Mouse (Mus musculus) bone marrow, adult 2 months (tissue): ENCODE data around the gene Trim14. TPM values are rescaled to one million over a fixed set of nuclear protein-coding genes. Genes with fewer than 3 reads are reported as not detected.
"Not testable (repeated sequence)": the region's sequence is repeated elsewhere in the genome, so short reads cannot be mapped to it uniquely, and the experiment has no call there.

ENCODE experiments used
- H3K27ac ChIP-seq: fragments of 200-500 bp; 2 replicates; pipeline ENCODE4 v1.5.1; 2012; ENCODE audit warnings: low read depth, mild to moderate bottlenecking, control low read depth, inconsistent platforms, low read length; ENCODE audit not compliant: control insufficient read depth, poor library complexity, insufficient read depth
- H3K4me1 ChIP-seq: fragments of 200-500 bp; 2 replicates; pipeline ENCODE4 v1.6.1; 2011; ENCODE audit warnings: low read length; ENCODE audit not compliant: control insufficient read depth, insufficient read depth
- H3K4me3 ChIP-seq: fragments of 200-500 bp; replicated peaks from 2 replicates; pipeline ENCODE3; 2011; ENCODE audit warnings: mild to moderate bottlenecking, low read depth, low read length, control low read depth; ENCODE audit not compliant: control insufficient read depth
- CTCF ChIP-seq: fragments of 200-500 bp; IDR thresholded peaks from 2 replicates; pipeline ENCODE4 v1.5.1; 2011; ENCODE audit warnings: low read length, control low read depth; ENCODE audit not compliant: control insufficient read depth, insufficient read depth
- POLR2A ChIP-seq: fragments of 200-500 bp; IDR thresholded peaks from 2 replicates; pipeline ENCODE4 v1.6.1; 2011; ENCODE audit warnings: low read depth, mild to moderate bottlenecking, control low read depth, low read length, borderline replicate concordance; ENCODE audit not compliant: control insufficient read depth
- WGBS: fragments of 180-500 bp; shearing (Covaris S2); methylation state at CpG from one replicate; pipeline ENCODE4 v1.1.7; 2018; 5-methylcytosine and 5-hydroxymethylcytosine counted together
- polyA plus RNA-seq: library from polyadenylated mRNA; stranded (reverse); fragments of >200 nt; gene quantifications from 2 replicates; pipeline ENCODE4 v1.2.4, GENCODE M21; 2011; ENCODE audit warnings: low replicate concordance; ENCODE audit not compliant: missing spikeins, insufficient read depth, insufficient read length

The Trim14 gene
- 4.7 and 4.8 TPM in 2 replicates for polyA plus RNA-seq

- H3K4me1 ChIP-seq: peaks cover 6% of the 10 kb centered on the region
- TF ChIP-seq CTCF: 0 out of 2 replicates have a peak, but pooled peaks have one; percentile 9
- TF ChIP-seq POLR2A: peak; percentile 76; the same call in 1 of the 2 replicates
- WGBS: under 1% methylated on average over 46 of the region's 46 CpGs
- peak within 1 kb of the TSS; percentile 87 for H3K27ac ChIP-seq
- peak within 1 kb of the TSS; percentile 76 for H3K4me3 ChIP-seq
Observed at GRCm38 (mm10) chr4:46535840-46536361, at the start of gene Trim14. TSS of gene Trim14 (minus strand) at chr4:46536141.

- WGBS: 43% methylated on average over 13 of the region's 13 CpGs
- Histone ChIP-seq H3K27ac (peak overlapping the region; percentile 28), H3K4me3 (no peak overlapping the region), H3K4me1 (peaks cover 12% of the 10 kb centered on the region)
- TF ChIP-seq CTCF: no peak
- no peak for TF ChIP-seq POLR2A
Observed at GRCm38 (mm10) chr4:46585041-46585810, 49.3 kb upstream of the Trim14 start.

GRCm38 (mm10) chr4:46584536-46584935 is 48.6 kb upstream of the Trim14 start:
- not testable (repeated sequence) for H3K4me3 ChIP-seq
- Histone ChIP-seq H3K4me1 (peaks cover 10% of the 10 kb centered on the region), H3K27ac (peak overlapping the region; percentile 28; the same call in 1 of the 2 replicates)
- WGBS: 15% methylated on average over 3 of the region's 3 CpGs

- WGBS: 19% methylated on average over 2 of the region's 6 CpGs
- H3K4me1 ChIP-seq: peaks cover 10% of the 10 kb centered on the region
- H3K4me3 ChIP-seq, H3K27ac ChIP-seq: not testable (repeated sequence)
Observed at GRCm38 (mm10) chr4:46584084-46584483, 48.1 kb upstream of the Trim14 start.

GRCm38 (mm10) chr4:46582024-46582423 is 46.1 kb upstream of the Trim14 start:
- H3K4me1 ChIP-seq: peaks cover 10% of the 10 kb centered on the region
- not testable (repeated sequence) for H3K4me3 ChIP-seq, H3K27ac ChIP-seq
- 55% methylated on average over 9 of the region's 9 CpGs for WGBS

GRCm38 (mm10) chr4:46581577-46581976 is 45.6 kb upstream of the Trim14 start:
- WGBS: 93% methylated on average over 22 of the region's 22 CpGs
- H3K4me3 ChIP-seq, H3K27ac ChIP-seq: not testable (repeated sequence)
- H3K4me1 ChIP-seq: peaks cover 10% of the 10 kb centered on the region

GRCm38 (mm10) chr4:46580799-46581243 is 44.9 kb upstream of the Trim14 start:
- not testable (repeated sequence) for H3K27ac ChIP-seq, H3K4me3 ChIP-seq, H3K4me1 ChIP-seq
- whole genome bisulfite sequencing: 77% methylated on average over 15 of the region's 15 CpGs

GRCm38 (mm10) chr4:46578796-46579346 is 42.9 kb upstream of the Trim14 start:
- H3K4me3 ChIP-seq, H3K27ac ChIP-seq, H3K4me1 ChIP-seq: not testable (repeated sequence)
- 82% methylated on average over 8 of the region's 8 CpGs for WGBS

GRCm38 (mm10) chr4:46578228-46578627 is 42.3 kb upstream of the Trim14 start:
- no peak overlapping the region for H3K27ac ChIP-seq
- WGBS: 66% methylated on average over 1 of the region's 1 CpGs
- TF ChIP-seq POLR2A (no peak), CTCF (no peak)
- H3K4me3 ChIP-seq: no peak overlapping the region
- H3K4me1 ChIP-seq: peaks cover 3% of the 10 kb centered on the region; the same call in 1 of the 2 replicates

- H3K4me1 ChIP-seq, H3K27ac ChIP-seq, H3K4me3 ChIP-seq: not testable (repeated sequence)
- 9% methylated on average over 6 of the region's 10 CpGs for WGBS
Observed at GRCm38 (mm10) chr4:46575509-46576284, 39.8 kb upstream of the Trim14 start.
